Mouse (Mus musculus) MEL (cell line): ENCODE results near the gene Cntnap2. TPM values are rescaled to one million over a fixed set of nuclear protein-coding genes. Genes with fewer than 3 reads are reported as not detected.
"Not testable (repeated sequence)": the region's sequence is repeated elsewhere in the genome, so short reads cannot be mapped to it uniquely, and the experiment has no call there.

Experiments
- DNase-seq: peaks from one replicate; pipeline ENCODE4 v3.0.0; 2011; ENCODE audit warnings: low read depth, low spot score
- H3K27ac ChIP-seq: 2 replicates; pipeline ENCODE4 v1.5.1; 2012; ENCODE audit warnings: low read depth, mild to moderate bottlenecking, control low read depth, low read length, moderate library complexity; ENCODE audit not compliant: control insufficient read depth
- H3K27me3 ChIP-seq, 2 experiments: fragments of 150-350 bp in 1 of 2; sonication (generic) in 1 of 2; 2 replicates each; pipeline ENCODE4 v1.6.1; 2012; ENCODE audit warnings: low read length in 2 of 2, mild to moderate bottlenecking in 2 of 2, improper control_type of control experiment in 1 of 2, moderate library complexity in 1 of 2; ENCODE audit not compliant: insufficient read depth in 2 of 2, control insufficient read depth in 1 of 2
- H3K36me3 ChIP-seq, 2 experiments: 2 replicates each; pipeline ENCODE4 v1.6.1; 2012 to 2014; ENCODE audit warnings: low read length in 2 of 2, improper control_type of control experiment in 1 of 2, inconsistent platforms in 1 of 2, mild to moderate bottlenecking in 1 of 2; ENCODE audit not compliant: insufficient read depth in 2 of 2, control insufficient read depth in 1 of 2
- H3K4me1 ChIP-seq, 2 experiments: fragments of 150-350 bp in 1 of 2; sonication (generic) in 1 of 2; 2 replicates each; pipeline ENCODE4 v1.6.1; 2012; ENCODE audit warnings: low read length in 2 of 2, improper control_type of control experiment in 1 of 2, mild to moderate bottlenecking in 1 of 2; ENCODE audit not compliant: insufficient read depth in 2 of 2, control insufficient read depth in 1 of 2
- H3K4me3 ChIP-seq, 2 experiments: fragments of 150-350 bp in 1 of 2; sonication (generic) in 1 of 2; 2 replicates each; pipeline ENCODE4 v1.5.1; 2012; ENCODE audit warnings: low read depth in 2 of 2, low read length in 2 of 2, mild to moderate bottlenecking in 2 of 2, moderate library complexity in 2 of 2, control low read depth in 1 of 2, improper control_type of control experiment in 1 of 2; ENCODE audit not compliant: control insufficient read depth in 1 of 2, insufficient read depth in 1 of 2
- H3K79me2 ChIP-seq: 2 replicates; pipeline ENCODE4 v1.6.1; 2012; ENCODE audit warnings: mild to moderate bottlenecking, low read length, moderate library complexity; ENCODE audit not compliant: control insufficient read depth, poor library complexity, insufficient read depth
- H3K9ac ChIP-seq: 2 replicates; pipeline ENCODE4 v1.6.1; 2012; ENCODE audit warnings: low read depth, mild to moderate bottlenecking, control low read depth, low read length, moderate library complexity; ENCODE audit not compliant: control insufficient read depth, poor library complexity, severe bottlenecking
- H3K9me3 ChIP-seq: fragments of 150-350 bp; sonication (generic); replicated peaks from 2 replicates; pipeline ENCODE4 v1.6.1; 2012; ENCODE audit warnings: mild to moderate bottlenecking, low read length, improper control_type of control experiment, moderate library complexity; ENCODE audit not compliant: insufficient read depth
- CHD1 ChIP-seq: IDR thresholded peaks from 2 replicates; pipeline ENCODE4 v1.6.1; 2012; ENCODE audit warnings: low read depth, mild to moderate bottlenecking, inconsistent platforms, low read length, improper control_type of control experiment
- E2F4 ChIP-seq: IDR thresholded peaks from 2 replicates; pipeline ENCODE4 v1.6.1; 2011; ENCODE audit warnings: low read depth, low read length, improper control_type of control experiment, borderline replicate concordance
- ELF1 ChIP-seq: IDR thresholded peaks from 2 replicates; pipeline ENCODE4 v1.6.1; 2014; ENCODE audit warnings: low read depth, mild to moderate bottlenecking, inconsistent platforms, low read length, improper control_type of control experiment, moderate library complexity
- ETS1 ChIP-seq: IDR thresholded peaks from 2 replicates; pipeline ENCODE4 v1.6.1; 2012; ENCODE audit warnings: low read depth, mild to moderate bottlenecking, inconsistent platforms, low read length, improper control_type of control experiment, moderate library complexity
- GABPA ChIP-seq: IDR thresholded peaks from 2 replicates; pipeline ENCODE4 v1.6.1; 2012; ENCODE audit warnings: low read depth, mild to moderate bottlenecking, inconsistent platforms, low read length, improper control_type of control experiment, moderate library complexity
- GATA1 ChIP-seq: IDR thresholded peaks from 2 replicates; pipeline ENCODE4 v1.6.1; 2011; ENCODE audit warnings: low read depth, low read length, improper control_type of control experiment
- MAX ChIP-seq: IDR thresholded peaks from 2 replicates; pipeline ENCODE4 v1.6.1; 2011; ENCODE audit warnings: low read length, improper control_type of control experiment
- MAZ ChIP-seq: IDR thresholded peaks from 2 replicates; pipeline ENCODE4 v1.6.1; 2012; ENCODE audit warnings: low read depth, mild to moderate bottlenecking, inconsistent platforms, low read length, improper control_type of control experiment
- NRF1 ChIP-seq: IDR thresholded peaks from 2 replicates; pipeline ENCODE4 v1.6.1; 2014; ENCODE audit warnings: low read depth, mild to moderate bottlenecking, inconsistent platforms, low read length, improper control_type of control experiment, moderate library complexity; ENCODE audit not compliant: poor library complexity, insufficient read depth, severe bottlenecking
- POLR2AphosphoS2 ChIP-seq: IDR thresholded peaks from 2 replicates; pipeline ENCODE4 v1.6.1; 2011; ENCODE audit warnings: low read length, improper control_type of control experiment
- POLR2AphosphoS5 ChIP-seq: IDR thresholded peaks from 2 replicates; pipeline ENCODE4 v1.6.1; 2012; ENCODE audit warnings: low read depth, borderline replicate concordance, mild to moderate bottlenecking, inconsistent platforms, low read length, moderate library complexity, mixed read lengths
- RAD21 ChIP-seq: IDR thresholded peaks from 2 replicates; pipeline ENCODE4 v1.6.1; 2011; ENCODE audit warnings: mild to moderate bottlenecking, low read depth, low read length, improper control_type of control experiment
- RCOR1 ChIP-seq: IDR thresholded peaks from 2 replicates; pipeline ENCODE4 v1.6.1; 2012; ENCODE audit warnings: low read depth, mild to moderate bottlenecking, inconsistent platforms, low read length, improper control_type of control experiment
- SIN3A ChIP-seq: IDR thresholded peaks from 2 replicates; pipeline ENCODE4 v1.6.1; 2012; ENCODE audit warnings: low read length, improper control_type of control experiment, inconsistent platforms
- SMC3 ChIP-seq: IDR thresholded peaks from 2 replicates; pipeline ENCODE4 v1.6.1; 2011; ENCODE audit warnings: low read depth, low read length, improper control_type of control experiment
- USF1 ChIP-seq: IDR thresholded peaks from 2 replicates; pipeline ENCODE4 v1.6.1; 2014; ENCODE audit warnings: low read depth, mild to moderate bottlenecking, inconsistent platforms, low read length, improper control_type of control experiment, moderate library complexity
- USF2 ChIP-seq, 2 experiments: IDR thresholded peaks; 2 replicates each; pipeline ENCODE4 v1.6.1; 2011 to 2012; ENCODE audit warnings: improper control_type of control experiment in 2 of 2, low read length in 2 of 2, borderline replicate concordance in 1 of 2, inconsistent platforms in 1 of 2, low read depth in 1 of 2, mild to moderate bottlenecking in 1 of 2; ENCODE audit not compliant: insufficient read depth in 1 of 2
- ZKSCAN1 ChIP-seq: IDR thresholded peaks from 2 replicates; pipeline ENCODE4 v1.6.1; 2012; ENCODE audit warnings: low read depth, mild to moderate bottlenecking, inconsistent platforms, low read length, improper control_type of control experiment, moderate library complexity
- ZMIZ1 ChIP-seq: IDR thresholded peaks from 2 replicates; pipeline ENCODE4 v1.6.1; 2012; ENCODE audit warnings: low read depth, mild to moderate bottlenecking, inconsistent platforms, low read length, improper control_type of control experiment, moderate library complexity
- ZNF384 ChIP-seq: IDR thresholded peaks from 2 replicates; pipeline ENCODE4 v1.6.1; 2012; ENCODE audit warnings: low read depth, mild to moderate bottlenecking, inconsistent platforms, low read length, improper control_type of control experiment
- polyA plus RNA-seq, 2 experiments: library from polyadenylated mRNA; stranded (reverse) in 1 of 2; unstranded in 1 of 2; fragments of >175 nt in 1 of 2; fragments of >200 nt in 1 of 2; gene quantifications; 2 replicates each; pipeline versions ENCODE4 v1.2.1 to v1.2.4; 2012; ENCODE audit warnings: low replicate concordance in 2 of 2, low read depth in 1 of 2; ENCODE audit not compliant: insufficient read length in 2 of 2, insufficient read depth in 1 of 2, missing spikeins in 1 of 2
- total RNA-seq: library from RNA; depleted of rRNA; stranded (reverse); fragments of 300-350 nt; gene quantifications from 2 replicates; pipeline ENCODE4 v1.2.3, GENCODE M21; 2012

Cntnap2 gene
- total and polyA plus RNA-seq, 3 experiments, result 0.01 TPM; not detected in 2

- TF ChIP-seq GATA1 (no peak), ETS1 (no peak), RCOR1 (no peak), ZKSCAN1 (no peak), RAD21 (no peak), NRF1 (no peak), ZMIZ1 (no peak), ZNF384 (no peak), POLR2AphosphoS5 (no peak), MAZ (no peak), E2F4 (no peak), MAX (no peak), POLR2AphosphoS2 (no peak), USF1 (no peak), CHD1 (no peak), SIN3A (no peak), ELF1 (no peak), USF2 (IDR thresholded peaks at IDR 0.05; ENCODE audit: borderline replicate concordance in 1 of 2, insufficient read depth in 1 of 2, low read depth in 1 of 2, low read length in 2 of 2) (no peak), SMC3 (no peak), GABPA (no peak)
- Histone ChIP-seq H3K9ac (no peak overlapping the region), H3K27me3 (no peaks in the 10 kb centered on the region; a peak in 1 of 4 replicates), H3K9me3 (no peaks in the 10 kb centered on the region), H3K4me1 (no peaks in the 10 kb centered on the region), H3K27ac (no peak overlapping the region), H3K79me2 (no peaks in the 10 kb centered on the region), H3K4me3 (no peak overlapping the region), H3K36me3 (no peaks in the 10 kb centered on the region)
- DNase-seq, result no peak
Measured at GRCm38 (mm10) chr6:47109582-47110220, 2050.5 kb downstream of the Cntnap2 start.

- not testable (repeated sequence) for H3K27me3 ChIP-seq, H3K9me3 ChIP-seq, H3K9ac ChIP-seq, DNase-seq, H3K27ac ChIP-seq, H3K4me1 ChIP-seq, H3K79me2 ChIP-seq, H3K4me3 ChIP-seq, H3K36me3 ChIP-seq
Measured at GRCm38 (mm10) chr6:47134063-47134462, 2074.9 kb downstream of the Cntnap2 start.

GRCm38 (mm10) chr6:47153018-47153417, 2093.9 kb downstream of the Cntnap2 start:
- H3K9ac ChIP-seq, H3K36me3 ChIP-seq, H3K4me1 ChIP-seq, H3K27me3 ChIP-seq, H3K79me2 ChIP-seq, H3K9me3 ChIP-seq, H3K27ac ChIP-seq, DNase-seq, H3K4me3 ChIP-seq: not testable (repeated sequence)
